ENCODE assay signal across 7 mouse cellular contexts in genomic region chr7:127674977-127675376, GRCm38 (mm10). TPM values are rescaled to one million over a fixed set of nuclear protein-coding genes. Genes with fewer than 3 reads are reported as not detected.
DNase-seq lines count a peak whose midpoint lies in the region; ATAC-seq lines count a peak whose summit lies in the region.

No protein-coding gene starts in this region.

- H3K4me1 ChIP-seq in intestine, embryonic 16.5 days (ENCODE audit: control insufficient read depth, insufficient read depth, low read length), result no peaks in the 10 kb centered on the region
- H3K4me1 ChIP-seq in midbrain, embryonic 13.5 days (replicated peaks), result peaks cover 6% of the 10 kb centered on the region

- no peaks in the 10 kb centered on the region for H3K27me3 ChIP-seq in intestine, embryonic 16.5 days (replicated peaks; ENCODE audit: control insufficient read depth, insufficient read depth, low read length)
- H3K27me3 ChIP-seq in midbrain, embryonic 13.5 days, result no peaks in the 10 kb centered on the region

- intact Hi-C loops in left cerebral cortex, postnatal 25 days (cut with DNase I), result loop anchor here (1.0 kb wide), 2 partner anchors 33 to 70 kb away; partner anchors contain the start of gene Bcl7c

- peak; percentile 45; the same call in 1 of the 2 replicates for ATAC-seq in intestine, embryonic 16.5 days
- peak; percentile 88 for ATAC-seq in midbrain, embryonic 13.5 days

- H3K9ac ChIP-seq in intestine, embryonic 16.5 days (ENCODE audit: low read depth, low read length), result peak overlapping the region; percentile 9; the same call in 1 of the 2 replicates
- peak overlapping the region; percentile 24; the same call in 1 of the 2 replicates for H3K9ac ChIP-seq in midbrain, embryonic 13.5 days (replicated peaks)

- no peak overlapping the region for H3K27ac ChIP-seq in intestine, embryonic 16.5 days (ENCODE audit: low read length)
- H3K27ac ChIP-seq in midbrain, embryonic 13.5 days, result peak overlapping the region; percentile 54

- WGBS in intestine, embryonic 16.5 days, result 2% methylated on average over 5 of the region's 5 CpGs
- under 1% methylated on average over 5 of the region's 5 CpGs for WGBS in midbrain, embryonic 13.5 days

- no peaks in the 10 kb centered on the region for H3K36me3 ChIP-seq in intestine, embryonic 16.5 days (ENCODE audit: control insufficient read depth, insufficient read depth, low read length)
- H3K36me3 ChIP-seq in midbrain, embryonic 13.5 days, result no peaks in the 10 kb centered on the region

- H3K4me2 ChIP-seq in intestine, embryonic 16.5 days (ENCODE audit: low read depth, low read length), result no peak overlapping the region
- H3K4me2 ChIP-seq in midbrain, embryonic 13.5 days (replicated peaks), result no peak overlapping the region

- no peak overlapping the region for H3K4me3 ChIP-seq in intestine, embryonic 16.5 days (ENCODE audit: low read length)
- H3K4me3 ChIP-seq in midbrain, embryonic 13.5 days (replicated peaks), result no peak overlapping the region

- peak; percentile 88 to 89 for DNase-seq in adrenal gland, adult 18-20 months (ENCODE audit: low spot score in 2 of 2)
- DNase-seq in embryo, embryonic 10.5 days (ENCODE audit: low spot score), result peak; percentile 95
- DNase-seq in gastrocnemius, postnatal 25 days, result peak; percentile 67
- peak; percentile 90 to 94 for DNase-seq in left cerebral cortex, postnatal 25 days (ENCODE audit: low spot score in 2 of 2)
- DNase-seq in spleen, adult 12 weeks (ENCODE audit: low spot score), result peak; percentile 63

- no peaks in the 10 kb centered on the region for H3K9me3 ChIP-seq in intestine, embryonic 16.5 days (ENCODE audit: control insufficient read depth, low read length)
- no peaks in the 10 kb centered on the region for H3K9me3 ChIP-seq in midbrain, embryonic 13.5 days

RNA-seq across cellular contexts. Expression of gene Bcl7c, which starts 33.8 kb away (rescaled TPM):
- 10 to 100 TPM; 53.4 to 88.2 TPM for total RNA-seq in adrenal gland, adult 18-20 months (2021)
- total RNA-seq in gastrocnemius, postnatal 25 days (2021), result 10 to 100 TPM; 41.2 to 41.7 TPM
- polyA plus RNA-seq in intestine, embryonic 16.5 days (2015; fragmentation: Nextera tagmentation; extraction: Ambion mirVana), result 24.9 and 34.5 TPM in 2 replicates
- total RNA-seq in left cerebral cortex, postnatal 25 days (2021), result 10 to 100 TPM; 37.6 to 43.0 TPM
- polyA plus RNA-seq in midbrain, embryonic 13.5 days (2015; fragmentation: Nextera tagmentation; extraction: Ambion mirVana), result 39.2 and 52.2 TPM in 2 replicates

RNA-seq across cellular contexts. Expression of gene Ctf1, which starts 37.6 kb away (rescaled TPM):
- 1 to 10 TPM; 3.3 to 4.8 TPM for total RNA-seq in adrenal gland, adult 18-20 months (2021)
- total RNA-seq in gastrocnemius, postnatal 25 days (2021), result 10 to 100 TPM; 13.8 to 15.1 TPM
- polyA plus RNA-seq in intestine, embryonic 16.5 days (2015; fragmentation: Nextera tagmentation; extraction: Ambion mirVana), result 5.2 and 6.5 TPM in 2 replicates
- total RNA-seq in left cerebral cortex, postnatal 25 days (2021), result 1 to 10 TPM; 2.6 to 3.4 TPM
- polyA plus RNA-seq in midbrain, embryonic 13.5 days (2015; fragmentation: Nextera tagmentation; extraction: Ambion mirVana), result 1.6 and 3.0 TPM in 2 replicates

RNA-seq across cellular contexts. Expression of gene Ctf2, which starts 57.0 kb away (rescaled TPM):
- total RNA-seq in adrenal gland, adult 18-20 months (2021), result not detected
- total RNA-seq in gastrocnemius, postnatal 25 days (2021), result not detected
- 0.07 and 0.12 TPM in 2 replicates for polyA plus RNA-seq in intestine, embryonic 16.5 days (2015; fragmentation: Nextera tagmentation; extraction: Ambion mirVana)
- total RNA-seq in left cerebral cortex, postnatal 25 days (2021), result not detected
- polyA plus RNA-seq in midbrain, embryonic 13.5 days (2015; fragmentation: Nextera tagmentation; extraction: Ambion mirVana), result 0.14 and 0.17 TPM in 2 replicates

RNA-seq across cellular contexts. Expression of gene Zfp629, which starts 59.4 kb away (rescaled TPM):
- 10 to 100 TPM; 16.4 to 16.5 TPM for total RNA-seq in adrenal gland, adult 18-20 months (2021)
- 1 to 10 TPM; 8.4 to 9.4 TPM for total RNA-seq in gastrocnemius, postnatal 25 days (2021)
- 7.9 and 8.5 TPM in 2 replicates for polyA plus RNA-seq in intestine, embryonic 16.5 days (2015; fragmentation: Nextera tagmentation; extraction: Ambion mirVana)
- total RNA-seq in left cerebral cortex, postnatal 25 days (2021), result 10 to 100 TPM; 22.2 to 24.8 TPM
- polyA plus RNA-seq in midbrain, embryonic 13.5 days (2015; fragmentation: Nextera tagmentation; extraction: Ambion mirVana), result 30.8 and 32.5 TPM in 2 replicates
